Mouse (Mus musculus) brain, adult 2 months (tissue): ENCODE measurements around the gene Smap2.

Experiments used
- DNase-seq: peaks from one replicate; pipeline ENCODE4 v3.0.0; 2011; ENCODE audit warnings: low read depth, low spot score

Gene Smap2

GRCm38 (mm10) chr4:121021911-121022310, 4.9 kb upstream of the Smap2 start:
- no peak for DNase-seq

DNA sequence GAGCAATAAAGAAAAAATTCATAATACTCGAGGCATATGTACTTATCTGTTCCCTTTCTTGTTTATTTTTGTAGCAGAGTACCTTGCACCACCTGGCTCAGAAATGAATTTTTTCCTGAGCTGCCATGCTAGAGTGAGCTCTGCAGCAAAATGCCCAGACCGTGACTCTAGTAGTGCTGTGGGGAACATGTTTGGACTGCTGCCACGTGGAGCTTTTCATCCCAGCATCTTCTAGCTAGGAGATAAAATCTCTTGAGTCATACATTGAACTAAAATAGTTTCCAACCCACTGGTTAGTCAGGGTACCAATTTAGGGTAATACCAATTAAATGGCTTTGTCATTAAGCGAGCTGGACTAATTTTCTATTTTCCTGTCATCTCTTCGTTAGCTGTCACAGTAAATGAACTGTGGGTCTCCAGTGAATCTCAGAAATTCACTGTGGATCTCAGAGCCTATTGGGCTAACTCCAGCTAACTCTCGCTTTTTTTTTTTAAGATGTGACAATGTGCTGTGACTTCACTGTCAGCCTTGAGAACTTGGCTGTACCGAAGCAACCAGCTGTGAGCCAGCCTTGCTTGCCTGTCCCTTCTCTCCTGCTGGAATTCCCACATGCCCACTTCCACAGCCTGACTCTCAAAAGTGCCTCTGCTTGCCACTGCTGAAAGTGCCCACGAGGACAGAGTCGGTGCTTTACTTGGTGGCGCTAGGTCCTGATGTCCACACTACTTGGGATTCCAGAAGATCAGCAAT, 3.2 kb upstream of the Smap2 start:
- peak; percentile 89 for DNase-seq

DNA sequence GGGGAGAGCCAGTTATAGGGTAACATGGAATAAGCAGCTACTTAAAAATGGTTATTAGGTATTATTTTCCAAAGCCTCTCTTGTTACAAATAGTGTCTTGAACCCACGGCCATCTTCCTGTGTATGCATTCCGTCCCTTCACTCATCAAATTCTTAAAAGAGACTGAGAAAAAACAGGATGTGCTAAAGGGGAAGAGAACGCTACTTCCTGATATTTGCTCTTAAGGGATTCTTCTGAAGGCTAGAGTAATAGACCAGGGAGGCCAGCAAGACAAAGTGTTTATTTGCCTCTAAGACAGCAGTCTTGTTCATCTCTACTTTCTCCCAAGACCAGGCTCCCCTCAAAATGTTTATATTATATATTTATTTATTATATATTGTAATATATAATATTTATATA, 1.2 kb upstream of the Smap2 start:
- DNase-seq: no peak

- peak; percentile 89 for DNase-seq
Measured at GRCm38 (mm10) chr4:121016021-121016898, 787 bp downstream of the Smap2 start.

DNA sequence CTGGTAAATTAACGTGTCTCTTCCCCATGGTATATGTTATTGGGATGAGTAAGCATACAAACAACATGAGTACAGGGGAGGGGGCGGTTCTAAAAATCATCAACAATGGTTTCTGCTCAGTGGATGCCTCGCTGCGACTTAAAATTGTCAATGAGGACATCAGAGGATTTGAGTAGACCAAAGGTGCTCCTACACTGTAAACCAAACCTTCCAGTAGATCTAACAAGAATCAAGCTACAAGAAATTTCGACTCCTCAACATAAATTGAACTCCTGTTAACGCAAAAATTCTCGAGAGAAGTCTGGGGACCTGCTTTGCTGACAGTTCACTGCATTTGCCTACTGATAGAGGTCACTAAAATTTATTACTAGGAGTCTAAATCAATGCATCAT, 1.8 kb downstream of the Smap2 start:
- no peak for DNase-seq

DNA sequence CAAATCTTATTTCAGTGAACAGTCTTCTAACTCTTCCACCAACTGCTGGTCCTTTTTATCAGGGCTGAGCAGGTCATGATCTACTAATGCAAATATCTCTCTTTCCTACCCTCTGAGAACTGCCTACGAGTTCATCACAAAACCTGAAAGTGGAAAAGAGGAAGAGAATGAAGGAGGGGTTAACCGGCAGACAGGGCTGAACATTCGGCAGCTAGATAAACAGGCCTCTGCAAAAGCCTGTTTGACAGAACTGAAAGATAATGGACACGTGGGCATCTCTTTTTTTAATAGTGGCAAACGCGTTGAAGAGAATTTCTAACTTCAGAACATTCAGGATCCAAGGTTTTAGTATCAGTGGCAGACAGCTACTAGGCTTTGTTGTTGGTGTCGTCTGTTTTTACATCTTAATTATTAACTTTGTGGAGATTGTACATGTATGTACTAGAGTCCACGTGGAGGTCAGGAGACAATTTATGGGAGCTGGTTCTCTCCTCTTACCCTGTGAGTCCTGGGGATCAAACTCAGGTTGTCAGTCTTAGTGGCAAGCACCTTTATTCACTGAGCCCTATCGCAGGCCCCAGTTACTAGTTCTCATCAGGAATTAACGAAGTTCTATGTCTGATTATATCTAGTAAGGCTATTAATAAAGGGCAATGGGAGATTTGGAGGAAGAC, 2.3 kb downstream of the Smap2 start:
- no peak for DNase-seq

- no peak for DNase-seq
Measured at GRCm38 (mm10) chr4:121010770-121011549, 6.1 kb downstream of the Smap2 start.

DNA sequence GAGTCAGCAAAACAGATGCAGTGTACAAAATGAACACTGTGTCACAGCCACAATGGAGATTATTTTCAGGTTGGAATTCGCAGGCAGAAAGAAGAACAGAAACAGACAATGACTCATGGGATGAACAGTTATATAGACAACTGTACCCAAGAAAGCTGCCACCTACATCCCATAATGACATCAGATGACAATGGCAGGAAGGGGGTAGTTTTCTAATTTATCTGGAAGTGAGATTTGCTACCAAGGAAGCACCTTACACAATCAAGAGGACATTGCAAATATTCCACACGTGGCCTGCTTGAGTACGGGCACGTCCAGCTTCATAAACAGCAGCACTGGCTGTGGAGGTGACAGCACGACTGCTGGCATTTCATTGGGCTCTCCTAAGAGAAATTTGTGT, 7.9 kb downstream of the Smap2 start:
- DNase-seq: peak; percentile 68

DNA sequence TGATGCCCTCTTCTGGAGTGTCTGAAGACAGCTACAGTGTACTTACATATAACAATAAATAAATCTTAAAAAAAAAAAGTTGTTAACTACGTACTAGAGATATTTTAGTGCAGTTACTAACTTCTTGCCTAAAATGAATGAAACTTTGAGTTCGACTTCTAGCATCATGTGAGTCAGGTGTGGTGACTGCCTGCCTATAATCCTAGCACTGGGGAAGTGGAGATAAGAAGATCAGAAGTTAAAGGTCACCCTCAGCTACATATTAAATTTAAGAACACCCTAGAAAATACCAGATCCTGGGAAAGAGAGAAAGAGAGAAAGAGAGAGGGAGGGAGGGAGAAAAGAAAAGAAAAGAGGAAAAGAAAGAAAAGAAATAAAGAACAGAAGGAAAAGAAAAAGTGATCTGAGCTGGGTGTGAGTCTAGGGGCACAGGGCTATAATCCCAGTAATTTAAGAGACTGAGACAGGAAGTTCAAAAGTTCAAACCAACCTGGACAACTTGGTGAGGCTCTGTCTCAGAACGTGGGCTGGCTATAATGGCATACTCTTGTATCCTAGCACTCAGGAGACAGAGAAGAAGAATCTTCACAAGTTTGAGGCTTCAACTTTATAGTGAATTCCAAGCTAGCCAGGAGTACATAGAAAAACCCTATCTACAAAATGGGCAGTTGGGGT, 8.8 kb downstream of the Smap2 start:
- no peak for DNase-seq

DNA sequence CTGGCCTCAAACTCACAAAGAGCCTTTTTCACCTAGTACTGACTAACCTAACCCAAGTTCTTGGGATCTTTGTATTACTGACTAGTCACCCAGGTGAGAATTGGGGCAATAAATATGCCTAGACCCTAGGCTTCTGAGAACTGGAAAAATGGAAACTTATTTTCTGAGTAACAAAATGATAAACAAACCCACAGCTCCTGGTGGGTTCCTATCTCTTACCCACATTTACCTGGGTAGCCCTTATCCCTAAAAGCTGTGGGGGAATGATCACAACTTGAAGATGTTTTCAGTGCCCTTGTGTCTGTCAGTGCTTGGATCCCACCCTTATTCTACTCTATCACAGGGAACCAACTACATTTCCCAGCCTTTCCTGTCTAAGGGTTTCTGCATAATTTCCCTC, 10.0 kb downstream of the Smap2 start:
- DNase-seq: no peak

DNA sequence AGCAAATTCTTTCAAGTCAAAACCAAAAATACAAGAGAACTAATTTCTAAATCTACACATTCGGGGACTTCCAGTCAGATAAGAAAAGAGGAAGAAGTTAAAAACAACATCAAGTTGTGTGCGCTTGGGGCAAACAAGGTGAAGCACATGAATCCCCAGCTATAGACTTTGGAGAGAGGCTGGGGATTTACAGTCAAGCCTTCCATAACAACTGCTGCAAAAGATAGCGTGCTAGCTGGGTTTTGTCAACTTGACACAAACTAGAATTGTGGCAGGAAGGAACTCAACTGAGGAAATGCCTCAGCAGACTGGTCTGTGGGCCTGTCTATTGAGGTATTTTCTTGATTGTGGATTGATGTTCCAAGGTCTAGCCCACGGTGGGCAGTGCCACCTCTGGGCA, 12.4 kb downstream of the Smap2 start:
- no peak for DNase-seq

GRCm38 (mm10) chr4:121003611-121004091, 13.4 kb downstream of the Smap2 start:
- peak; percentile 65 for DNase-seq

DNA sequence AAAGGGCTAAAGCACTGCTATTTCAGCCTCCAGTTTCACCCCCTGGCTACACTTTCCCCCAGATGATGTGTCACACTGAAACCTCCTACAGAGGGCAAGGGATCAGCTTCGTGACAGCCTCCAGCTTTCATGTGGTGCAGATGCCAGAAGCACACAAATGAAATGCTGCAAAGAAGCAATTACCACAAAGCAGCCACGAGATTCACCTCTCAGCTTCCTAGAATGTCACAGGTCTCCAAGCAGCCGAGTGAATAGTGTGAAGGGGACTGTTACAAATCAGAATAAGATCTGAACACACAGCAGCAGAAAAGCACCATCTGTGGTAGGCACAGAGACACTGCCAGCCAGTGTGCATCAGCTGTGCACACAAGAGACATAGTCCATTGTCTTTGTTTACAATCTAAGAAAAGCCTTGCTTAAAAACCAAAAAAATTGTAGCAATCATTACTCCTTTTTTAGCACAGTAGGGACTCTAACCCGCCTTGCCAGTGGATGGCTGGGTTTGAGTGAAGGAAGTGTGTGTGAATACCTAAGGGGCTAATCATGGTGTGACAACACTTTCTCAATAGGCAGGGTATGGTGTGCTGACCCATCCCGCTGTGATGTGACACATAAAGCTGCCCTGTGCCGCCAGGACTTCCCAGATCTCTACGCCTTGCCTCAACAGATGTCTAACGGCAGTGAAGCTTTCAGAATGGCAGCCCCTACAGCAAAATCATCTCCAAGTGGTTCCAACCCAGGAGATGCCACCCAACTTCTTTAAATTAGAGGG, 14.5 kb downstream of the Smap2 start:
- peak; percentile 73 for DNase-seq

DNA sequence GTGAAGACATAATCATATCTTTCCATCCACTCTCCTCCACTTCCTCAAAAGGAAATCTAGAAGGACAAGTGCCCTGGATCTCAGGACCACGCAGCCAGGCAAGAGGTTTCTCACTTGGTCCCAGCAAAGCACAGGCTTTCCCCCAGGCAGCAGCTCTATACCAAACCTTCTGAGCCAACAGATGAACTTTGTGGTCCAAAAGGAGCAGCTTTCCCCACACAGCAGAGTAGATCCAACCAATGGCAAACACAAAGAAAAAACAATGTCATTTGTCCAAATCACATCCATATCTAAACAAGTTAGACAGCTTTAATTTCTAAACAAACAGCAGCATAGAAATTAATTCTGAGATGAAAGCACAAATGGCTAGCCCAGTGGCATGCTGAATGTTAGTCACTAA, 15.4 kb downstream of the Smap2 start:
- DNase-seq: no peak

DNA sequence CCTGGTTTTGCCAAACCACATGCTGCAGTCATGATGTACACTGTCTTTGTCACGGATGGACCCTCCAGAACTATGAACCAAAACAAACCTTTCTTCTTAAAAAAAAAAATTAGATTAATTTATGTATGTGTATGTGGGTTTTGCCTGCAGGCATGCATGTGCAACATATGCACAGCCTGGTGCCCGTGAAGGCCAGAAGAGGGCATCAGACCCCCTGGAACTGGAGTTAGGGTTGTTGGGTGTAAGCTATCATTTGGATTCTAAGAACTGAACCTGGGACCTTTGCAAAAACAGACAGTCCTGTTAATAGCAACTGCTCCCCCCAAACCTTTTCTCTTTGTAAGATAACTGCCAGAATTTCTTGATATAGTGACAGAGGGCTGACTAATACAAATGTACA, 16.0 kb downstream of the Smap2 start:
- DNase-seq: no peak

GRCm38 (mm10) chr4:120995911-120996310, 21.1 kb downstream of the Smap2 start:
- peak; percentile 61 for DNase-seq

DNA sequence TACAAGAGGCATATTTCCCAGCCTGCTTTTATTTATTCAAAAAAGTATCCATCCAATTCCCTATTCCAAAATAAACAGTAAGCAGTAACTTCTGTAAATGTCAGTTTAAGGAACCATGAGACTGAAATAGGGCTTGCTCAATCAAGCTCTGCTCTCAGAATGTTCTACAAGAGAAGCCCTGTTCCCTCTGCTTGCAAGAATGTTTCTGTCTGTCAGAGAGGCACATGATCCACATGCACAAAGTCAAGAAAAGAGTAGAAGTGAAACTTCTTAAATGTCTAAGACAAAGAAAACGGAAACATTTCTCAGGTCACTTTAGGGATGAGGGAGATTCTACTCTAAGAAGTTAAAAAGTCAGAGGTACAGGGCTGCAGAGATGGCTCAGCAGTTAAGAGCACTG, 24.0 kb downstream of the Smap2 start:
- peak; percentile 55 for DNase-seq

- no peak for DNase-seq
Measured at GRCm38 (mm10) chr4:120992284-120992683, 24.8 kb downstream of the Smap2 start.

GRCm38 (mm10) chr4:120987319-120987718, 29.7 kb downstream of the Smap2 start:
- DNase-seq: no peak

DNA sequence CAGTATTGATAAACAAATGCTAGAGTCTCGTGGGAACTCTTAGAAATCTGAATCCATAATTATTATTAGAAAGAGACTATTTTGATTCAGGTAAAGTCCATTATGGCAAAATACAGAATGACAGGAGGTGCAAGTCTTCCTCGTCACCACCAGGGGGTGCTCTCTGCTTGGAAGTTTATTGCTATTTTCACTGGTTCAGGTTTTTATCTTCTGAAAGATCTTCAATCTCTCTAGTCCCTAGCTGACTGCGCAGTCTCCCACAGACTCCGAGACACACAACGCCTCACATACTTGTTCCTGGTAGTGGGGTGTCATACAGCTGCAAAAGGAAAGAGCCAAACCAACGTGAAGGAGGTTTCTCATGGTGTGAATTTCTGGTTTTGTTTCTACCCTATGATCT, 30.6 kb downstream of the Smap2 start:
- peak; percentile 84 for DNase-seq
